Mouse (Mus musculus): ENCODE data around the gene Fads6. TPM values are rescaled to one million over a fixed set of nuclear protein-coding genes. Genes with fewer than 3 reads are reported as not detected.

Gene Fads6
- polyA plus RNA-seq, 1 experiment, result 57.3 TPM

GRCm38 (mm10) chr11:115335223-115335622 lies 37.8 kb upstream of the Fads6 start:
- no peak overlapping the region for H3K27ac ChIP-seq (ENCODE audit: insufficient read depth, low read length)
- H3K4me1 ChIP-seq (ENCODE audit: control insufficient read depth, insufficient read depth, low read length), result peaks cover 7% of the 10 kb centered on the region; the same call in 1 of the 2 replicates
- H3K4me3 ChIP-seq (replicated peaks; ENCODE audit: insufficient read depth, low read depth, low read length), result no peak overlapping the region
- 18% methylated on average over 12 of the region's 12 CpGs for WGBS
- H3K27me3 ChIP-seq (ENCODE audit: control insufficient read depth, insufficient read depth, low read length), result no peaks in the 10 kb centered on the region
- no peak for TF ChIP-seq CTCF (IDR thresholded peaks at IDR 0.05; ENCODE audit: borderline replicate concordance, insufficient read depth, low read depth, low read length)
- no peak for TF ChIP-seq POLR2A (IDR thresholded peaks at IDR 0.05; ENCODE audit: borderline replicate concordance, insufficient read depth, low read length)
- DNase-seq, result no peak

GRCm38 (mm10) chr11:115334531-115334930 lies 37.1 kb upstream of the Fads6 start, which contains the start of gene Otop3:
Gene Otop3, plus strand, starts transcription at chr11:115334731.
- WGBS, result 5% methylated on average over 29 of the region's 29 CpGs
- TF ChIP-seq POLR2A (IDR thresholded peaks at IDR 0.05; ENCODE audit: borderline replicate concordance, insufficient read depth, low read length) (no peak), CTCF (IDR thresholded peaks at IDR 0.05; ENCODE audit: borderline replicate concordance, insufficient read depth, low read depth, low read length) (no peak)
- Histone ChIP-seq H3K27ac (ENCODE audit: insufficient read depth, low read length) (no peak within 1 kb of the TSS), H3K27me3 (ENCODE audit: control insufficient read depth, insufficient read depth, low read length) (no peaks in the 10 kb centered on the region), H3K4me3 (replicated peaks; ENCODE audit: insufficient read depth, low read depth, low read length) (no peak within 1 kb of the TSS), H3K4me1 (ENCODE audit: control insufficient read depth, insufficient read depth, low read length) (peaks cover 7% of the 10 kb centered on the region; the same call in 1 of the 2 replicates)
- no peak for DNase-seq

GRCm38 (mm10) chr11:115329339-115329738 lies 31.9 kb upstream of the Fads6 start:
- DNase-seq, result no peak
- Histone ChIP-seq H3K4me3 (replicated peaks; ENCODE audit: insufficient read depth, low read depth, low read length) (no peak overlapping the region), H3K27ac (ENCODE audit: insufficient read depth, low read length) (no peak overlapping the region), H3K4me1 (ENCODE audit: control insufficient read depth, insufficient read depth, low read length) (no peaks in the 10 kb centered on the region), H3K27me3 (ENCODE audit: control insufficient read depth, insufficient read depth, low read length) (no peaks in the 10 kb centered on the region)
- TF ChIP-seq CTCF (IDR thresholded peaks at IDR 0.05; ENCODE audit: borderline replicate concordance, insufficient read depth, low read depth, low read length) (no peak), POLR2A (IDR thresholded peaks at IDR 0.05; ENCODE audit: borderline replicate concordance, insufficient read depth, low read length) (no peak)
- WGBS, result 71% methylated on average over 15 of the region's 15 CpGs

- TF ChIP-seq POLR2A (IDR thresholded peaks at IDR 0.05; ENCODE audit: borderline replicate concordance, insufficient read depth, low read length) (no peak), CTCF (IDR thresholded peaks at IDR 0.05; ENCODE audit: borderline replicate concordance, insufficient read depth, low read depth, low read length) (no peak)
- H3K4me3 ChIP-seq (replicated peaks; ENCODE audit: insufficient read depth, low read depth, low read length), result no peak overlapping the region
- no peak overlapping the region for H3K27ac ChIP-seq (ENCODE audit: insufficient read depth, low read length)
- peaks cover 3% of the 10 kb centered on the region for H3K4me1 ChIP-seq (ENCODE audit: control insufficient read depth, insufficient read depth, low read length)
- no peaks in the 10 kb centered on the region for H3K27me3 ChIP-seq (ENCODE audit: control insufficient read depth, insufficient read depth, low read length)
- WGBS, result 44% methylated on average over 7 of the region's 7 CpGs
- no peak for DNase-seq
Measured at GRCm38 (mm10) chr11:115326730-115327129, 29.3 kb upstream of the Fads6 start.

GRCm38 (mm10) chr11:115323354-115323753 lies 25.9 kb upstream of the Fads6 start:
- no peak overlapping the region for H3K4me3 ChIP-seq (replicated peaks; ENCODE audit: insufficient read depth, low read depth, low read length)
- DNase-seq, result no peak
- H3K27ac ChIP-seq (ENCODE audit: insufficient read depth, low read length), result no peak overlapping the region
- peaks cover 10% of the 10 kb centered on the region for H3K4me1 ChIP-seq (ENCODE audit: control insufficient read depth, insufficient read depth, low read length)
- WGBS, result 12% methylated on average over 32 of the region's 32 CpGs
- TF ChIP-seq POLR2A (IDR thresholded peaks at IDR 0.05; ENCODE audit: borderline replicate concordance, insufficient read depth, low read length), result no peak
- no peak for TF ChIP-seq CTCF (IDR thresholded peaks at IDR 0.05; ENCODE audit: borderline replicate concordance, insufficient read depth, low read depth, low read length)
- H3K27me3 ChIP-seq (ENCODE audit: control insufficient read depth, insufficient read depth, low read length), result no peaks in the 10 kb centered on the region

- 5% methylated on average over 35 of the region's 35 CpGs for whole genome bisulfite sequencing
- TF ChIP-seq CTCF (IDR thresholded peaks at IDR 0.05; ENCODE audit: borderline replicate concordance, insufficient read depth, low read depth, low read length) (peak; percentile 82), POLR2A (IDR thresholded peaks at IDR 0.05; ENCODE audit: borderline replicate concordance, insufficient read depth, low read length) (no peak)
- H3K4me1 ChIP-seq (ENCODE audit: control insufficient read depth, insufficient read depth, low read length), result peaks cover 10% of the 10 kb centered on the region
- H3K4me3 ChIP-seq (replicated peaks; ENCODE audit: insufficient read depth, low read depth, low read length), result peak within 1 kb of the TSS; percentile 42
- H3K27ac ChIP-seq (ENCODE audit: insufficient read depth, low read length), result no peak within 1 kb of the TSS
- H3K27me3 ChIP-seq (ENCODE audit: control insufficient read depth, insufficient read depth, low read length), result no peaks in the 10 kb centered on the region
- peak; percentile 50 to 68 for DNase-seq
Measured at GRCm38 (mm10) chr11:115321906-115322693, 24.6 kb upstream of the Fads6 start, which contains the start of gene Ush1g. Gene Ush1g, minus strand, starts transcription at chr11:115322041.

GRCm38 (mm10) chr11:115319704-115320383 lies 22.4 kb upstream of the Fads6 start:
- 13% methylated on average over 18 of the region's 18 CpGs for WGBS
- no peak overlapping the region for H3K27ac ChIP-seq (ENCODE audit: insufficient read depth, low read length)
- peak; percentile 50 to 59 for DNase-seq
- no peaks in the 10 kb centered on the region for H3K27me3 ChIP-seq (ENCODE audit: control insufficient read depth, insufficient read depth, low read length)
- peaks cover 10% of the 10 kb centered on the region for H3K4me1 ChIP-seq (ENCODE audit: control insufficient read depth, insufficient read depth, low read length)
- TF ChIP-seq POLR2A (IDR thresholded peaks at IDR 0.05; ENCODE audit: borderline replicate concordance, insufficient read depth, low read length) (0 out of 2 replicates have a peak, but pooled peaks have one; percentile 10), CTCF (IDR thresholded peaks at IDR 0.05; ENCODE audit: borderline replicate concordance, insufficient read depth, low read depth, low read length) (no peak)
- peak overlapping the region; percentile 9 for H3K4me3 ChIP-seq (replicated peaks; ENCODE audit: insufficient read depth, low read depth, low read length)
